Mouse (Mus musculus) brain, embryonic 14.5 days (tissue): ENCODE measurements around the gene Gpc6.

Experiments used
- CTCF ChIP-seq: fragments of 200-500 bp; IDR thresholded peaks from 2 replicates; pipeline ENCODE4 v1.5.1; 2012; ENCODE audit warnings: inconsistent platforms, mild to moderate bottlenecking, moderate library complexity, borderline replicate concordance; ENCODE audit not compliant: insufficient read depth, insufficient read length; ENCODE audit errors: extremely low read depth
- POLR2A ChIP-seq: fragments of 200-500 bp; IDR thresholded peaks from 2 replicates; pipeline ENCODE4 v1.6.1; 2012; ENCODE audit warnings: mild to moderate bottlenecking, inconsistent platforms, borderline replicate concordance; ENCODE audit not compliant: poor library complexity, insufficient read depth, insufficient read length, severe bottlenecking; ENCODE audit errors: extremely low read depth

GRCm38 (mm10) chr14:117340549-117340948 is 415.4 kb downstream of the Gpc6 start:
- no peak for TF ChIP-seq CTCF
- no peak for TF ChIP-seq POLR2A
